Mouse (Mus musculus): ENCODE data around the gene Slc16a8. TPM values are rescaled to one million over a fixed set of nuclear protein-coding genes. Genes with fewer than 3 reads are reported as not detected.

Slc16a8 gene
- total and polyA plus RNA-seq, 3 experiments: 0.16 to 0.57 (median 0.39) TPM

GRCm38 (mm10) chr15:79201491-79202150, 52.9 kb downstream of the Slc16a8 start:
- intact Hi-C loops (cut with DNase I): no loop called here
- Histone ChIP-seq H3K4me3 (no peak overlapping the region), H3K27ac (no peak overlapping the region)

More at GRCm38 (mm10) chr15:79201491-79202150, 52.9 kb downstream of the Slc16a8 start:
- Histone ChIP-seq H3K79me2 (replicated peaks; ENCODE audit: control insufficient read depth, insufficient read depth, low read length) (no peaks in the 10 kb centered on the region), H3K36me3 (ENCODE audit: control insufficient read depth, insufficient read depth, low read length) (no peaks in the 10 kb centered on the region), H3K9ac (ENCODE audit: low read depth, low read length) (no peak overlapping the region), H3K27me3 (ENCODE audit: control insufficient read depth, insufficient read depth, low read length) (no peaks in the 10 kb centered on the region), H3K4me1 (ENCODE audit: control insufficient read depth, insufficient read depth, low read length) (no peaks in the 10 kb centered on the region)
- no peak for DNase-seq
- TF ChIP-seq EP300 (IDR thresholded peaks at IDR 0.05; ENCODE audit: insufficient read depth, low read depth, low read length): no peak
- TF ChIP-seq CTCF (IDR thresholded peaks at IDR 0.05): no peak
- TF ChIP-seq POLR2A (IDR thresholded peaks at IDR 0.05; ENCODE audit: insufficient read depth, low read depth, low read length): no peak
- WGBS: 38% methylated on average over 13 of the region's 13 CpGs

Other genes starting within 250 kb of the Slc16a8 start
- gene H1f0, start 226.3 kb downstream of the Slc16a8 start, total RNA-seq (2021): 10 to 100 TPM; 73.3 to 82.4 TPM
- 54.2 and 66.4 TPM in 2 replicates for gene H1f0, start 226.3 kb downstream of the Slc16a8 start, polyA plus RNA-seq (2012; rRNA removed)
- gene Galr3, start 212.9 kb downstream of the Slc16a8 start, total RNA-seq (2021): not detected
- not detected in 2 replicates for gene Galr3, start 212.9 kb downstream of the Slc16a8 start, polyA plus RNA-seq (2012; rRNA removed)
- 1 to 10 TPM; 5.5 to 8.5 TPM for gene Ankrd54, start 191.9 kb downstream of the Slc16a8 start, total RNA-seq (2021)
- gene Ankrd54, start 191.9 kb downstream of the Slc16a8 start, polyA plus RNA-seq (2012; rRNA removed): 12.2 and 14.2 TPM in 2 replicates
- gene Eif3l, start 179.6 kb downstream of the Slc16a8 start, total RNA-seq (2021): 10 to 100 TPM; 63.9 to 69.2 TPM
- 90.3 and 116 TPM in 2 replicates for gene Eif3l, start 179.6 kb downstream of the Slc16a8 start, polyA plus RNA-seq (2012; rRNA removed)
- 10 to 100 TPM; 43.0 to 45.7 TPM for gene Micall1, start 145.9 kb downstream of the Slc16a8 start, total RNA-seq (2021)
- gene Micall1, start 145.9 kb downstream of the Slc16a8 start, polyA plus RNA-seq (2012; rRNA removed): 39.3 and 58.7 TPM in 2 replicates
- 100 to 1,000 TPM; 126 to 145 TPM for gene Polr2f, start 113.8 kb downstream of the Slc16a8 start, total RNA-seq (2021)
- 48.6 and 50.9 TPM in 2 replicates for gene Polr2f, start 113.8 kb downstream of the Slc16a8 start, polyA plus RNA-seq (2012; rRNA removed)
- 1 to 10 TPM; 1.8 to 2.6 TPM for gene 1700088E04Rik, start 113.5 kb downstream of the Slc16a8 start, total RNA-seq (2021)
- gene 1700088E04Rik, start 113.5 kb downstream of the Slc16a8 start, polyA plus RNA-seq (2012; rRNA removed): 2.8 and 3.8 TPM in 2 replicates
- gene Sox10, start 89.5 kb downstream of the Slc16a8 start, total RNA-seq (2021): 1 to 10 TPM; 1.1 to 1.3 TPM
- gene Sox10, start 89.5 kb downstream of the Slc16a8 start, polyA plus RNA-seq (2012; rRNA removed): 4.5 and 4.9 TPM in 2 replicates
- gene Pick1, start 25.6 kb downstream of the Slc16a8 start, total RNA-seq (2021): 10 to 100 TPM; 21.3 to 24.0 TPM
- 27.7 and 35.5 TPM in 2 replicates for gene Pick1, start 25.6 kb downstream of the Slc16a8 start, polyA plus RNA-seq (2012; rRNA removed)
- gene Gm49486, start 25.4 kb downstream of the Slc16a8 start, total RNA-seq (2021): 1 to 10 TPM in 1 of 2 experiments, under 1 TPM in 1; 0.61 to 1.4 TPM
- 0.39 and 0.59 TPM in 2 replicates for gene Gm49486, start 25.4 kb downstream of the Slc16a8 start, polyA plus RNA-seq (2012; rRNA removed)
- gene Baiap2l2, start 30.8 kb upstream of the Slc16a8 start, total RNA-seq (2021): under 1 TPM; 0.78 to 0.84 TPM
- gene Baiap2l2, start 30.8 kb upstream of the Slc16a8 start, polyA plus RNA-seq (2012; rRNA removed): 0.70 and 2.9 TPM in 2 replicates
- 10 to 100 TPM; 10.7 to 11.0 TPM for gene Pla2g6, start 73.6 kb upstream of the Slc16a8 start, total RNA-seq (2021)
- gene Pla2g6, start 73.6 kb upstream of the Slc16a8 start, polyA plus RNA-seq (2012; rRNA removed): 11.7 and 14.0 TPM in 2 replicates
- 10 to 100 TPM in 1 of 2 experiments, 1 to 10 TPM in 1; 9.3 to 13.7 TPM for gene Maff, start 91.9 kb upstream of the Slc16a8 start, total RNA-seq (2021)
- 3.4 and 4.3 TPM in 2 replicates for gene Maff, start 91.9 kb upstream of the Slc16a8 start, polyA plus RNA-seq (2012; rRNA removed)
- 10 to 100 TPM; 38.7 to 42.9 TPM for gene Tmem184b, start 148.8 kb upstream of the Slc16a8 start, total RNA-seq (2021)
- 83.1 and 84.2 TPM in 2 replicates for gene Tmem184b, start 148.8 kb upstream of the Slc16a8 start, polyA plus RNA-seq (2012; rRNA removed)
- gene Csnk1e, start 200.8 kb upstream of the Slc16a8 start, total RNA-seq (2021): 10 to 100 TPM; 46.5 to 48.3 TPM
- gene Csnk1e, start 200.8 kb upstream of the Slc16a8 start, polyA plus RNA-seq (2012; rRNA removed): 62.6 and 63.6 TPM in 2 replicates

Measured in heart, adult 2 months (tissue).